Mouse (Mus musculus): ENCODE data around the gene Fam114a1. TPM values are rescaled to one million over a fixed set of nuclear protein-coding genes. Genes with fewer than 3 reads are reported as not detected.
A peak's percentile ranks its signal among the peaks of the same experiment; 100 is the strongest.

Fam114a1 gene
- polyA plus RNA-seq, 1 experiment from 2014 or later, result 14.5 TPM

GRCm38 (mm10) chr5:64968961-64969860 is 660 bp upstream of the Fam114a1 start:
- Histone ChIP-seq H3K4me3 (peak overlapping the region; percentile 65), H3K36me3 (replicated peaks) (no peaks in the 10 kb centered on the region), H3K27me3 (replicated peaks; ENCODE audit: low read depth, poor library complexity, severe bottlenecking) (no peaks in the 10 kb centered on the region; the same call in 1 of the 2 replicates), H3K4me1 (peaks cover 16% of the 10 kb centered on the region), H3K9me3 (no peaks in the 10 kb centered on the region), H3K27ac (replicated peaks) (peak overlapping the region; percentile 85)
- peak; percentile 37 for DNase-seq (ENCODE audit: low spot score)
- 2% methylated on average over 14 of the region's 14 CpGs for WGBS

GRCm38 (mm10) chr5:64975121-64975520 is 5.2 kb downstream of the Fam114a1 start:
- Histone ChIP-seq H3K27me3 (replicated peaks; ENCODE audit: low read depth, poor library complexity, severe bottlenecking) (no peaks in the 10 kb centered on the region; the same call in 1 of the 2 replicates), H3K27ac (replicated peaks) (no peak overlapping the region), H3K9me3 (no peaks in the 10 kb centered on the region), H3K4me3 (no peak overlapping the region), H3K4me1 (peaks cover 6% of the 10 kb centered on the region), H3K36me3 (replicated peaks) (0 out of 2 replicates have a peak, but pooled peaks cover under 1% of the 10 kb centered on the region)
- DNase-seq (ENCODE audit: low spot score), result no peak
- WGBS, result 76% methylated on average over 5 of the region's 5 CpGs

GRCm38 (mm10) chr5:64977128-64977527 is 7.3 kb downstream of the Fam114a1 start:
- no peak overlapping the region for H3K4me3 ChIP-seq
- H3K36me3 ChIP-seq (replicated peaks), result 0 out of 2 replicates have a peak, but pooled peaks cover 7% of the 10 kb centered on the region
- no peak for DNase-seq (ENCODE audit: low spot score)
- H3K27me3 ChIP-seq (replicated peaks; ENCODE audit: low read depth, poor library complexity, severe bottlenecking), result no peaks in the 10 kb centered on the region
- H3K4me1 ChIP-seq, result no peaks in the 10 kb centered on the region
- no peaks in the 10 kb centered on the region for H3K9me3 ChIP-seq
- H3K27ac ChIP-seq (replicated peaks), result no peak overlapping the region
- WGBS, result 78% methylated on average over 8 of the region's 8 CpGs

GRCm38 (mm10) chr5:64985971-64986370 is 16.1 kb downstream of the Fam114a1 start:
- Histone ChIP-seq H3K36me3 (replicated peaks) (peaks cover 12% of the 10 kb centered on the region), H3K4me3 (no peak overlapping the region), H3K9me3 (no peaks in the 10 kb centered on the region), H3K4me1 (peaks cover 9% of the 10 kb centered on the region; the same call in 1 of the 2 replicates), H3K27me3 (replicated peaks; ENCODE audit: low read depth, poor library complexity, severe bottlenecking) (no peaks in the 10 kb centered on the region), H3K27ac (replicated peaks) (no peak overlapping the region)
- DNase-seq (ENCODE audit: low spot score), result no peak
- 66% methylated on average over 7 of the region's 7 CpGs for WGBS

- no peak for DNase-seq (ENCODE audit: low spot score)
Observed at GRCm38 (mm10) chr5:64989940-64990339, 20.1 kb downstream of the Fam114a1 start.

GRCm38 (mm10) chr5:64992540-64992939 is 22.7 kb downstream of the Fam114a1 start:
- no peak overlapping the region for H3K27ac ChIP-seq (replicated peaks)
- no peaks in the 10 kb centered on the region for H3K4me1 ChIP-seq
- no peak overlapping the region for H3K4me3 ChIP-seq
- DNase-seq (ENCODE audit: low spot score), result no peak
- H3K9me3 ChIP-seq, result no peaks in the 10 kb centered on the region
- peaks cover 10% of the 10 kb centered on the region for H3K36me3 ChIP-seq (replicated peaks)
- H3K27me3 ChIP-seq (replicated peaks; ENCODE audit: low read depth, poor library complexity, severe bottlenecking), result no peaks in the 10 kb centered on the region
- 72% methylated on average over 8 of the region's 8 CpGs for WGBS

More at GRCm38 (mm10) chr5:64989940-64990339, 20.1 kb downstream of the Fam114a1 start:
- no peak overlapping the region for H3K4me3 ChIP-seq
- H3K27ac ChIP-seq (replicated peaks), result no peak overlapping the region
- H3K4me1 ChIP-seq, result peaks cover 9% of the 10 kb centered on the region; the same call in 1 of the 2 replicates
- 84% methylated on average over 1 of the region's 1 CpGs for WGBS
- no peaks in the 10 kb centered on the region for H3K36me3 ChIP-seq (replicated peaks)
- H3K9me3 ChIP-seq, result no peaks in the 10 kb centered on the region
- no peaks in the 10 kb centered on the region for H3K27me3 ChIP-seq (replicated peaks; ENCODE audit: low read depth, poor library complexity, severe bottlenecking)

GRCm38 (mm10) chr5:64995408-64995807 is 25.5 kb downstream of the Fam114a1 start:
- Histone ChIP-seq H3K36me3 (replicated peaks) (peaks cover 10% of the 10 kb centered on the region), H3K4me1 (no peaks in the 10 kb centered on the region), H3K27me3 (replicated peaks; ENCODE audit: low read depth, poor library complexity, severe bottlenecking) (no peaks in the 10 kb centered on the region), H3K4me3 (no peak overlapping the region), H3K9me3 (no peaks in the 10 kb centered on the region), H3K27ac (replicated peaks) (no peak overlapping the region)
- WGBS, result 96% methylated on average over 2 of the region's 2 CpGs
- no peak for DNase-seq (ENCODE audit: low spot score)

- 58% methylated on average over 10 of the region's 10 CpGs for WGBS
- DNase-seq (ENCODE audit: low spot score), result no peak
- Histone ChIP-seq H3K9me3 (no peaks in the 10 kb centered on the region), H3K27me3 (replicated peaks; ENCODE audit: low read depth, poor library complexity, severe bottlenecking) (no peaks in the 10 kb centered on the region), H3K4me3 (no peak overlapping the region), H3K36me3 (replicated peaks) (no peaks in the 10 kb centered on the region), H3K4me1 (peaks cover 21% of the 10 kb centered on the region), H3K27ac (replicated peaks) (0 out of 2 replicates have a peak overlapping the region, but pooled peaks have one; percentile 10)
Observed at GRCm38 (mm10) chr5:65002940-65003824, 33.3 kb downstream of the Fam114a1 start.

GRCm38 (mm10) chr5:65003946-65004535 is 34.2 kb downstream of the Fam114a1 start:
- H3K27ac ChIP-seq (replicated peaks), result no peak overlapping the region
- no peaks in the 10 kb centered on the region; the same call in 1 of the 2 replicates for H3K36me3 ChIP-seq (replicated peaks)
- no peak overlapping the region for H3K4me3 ChIP-seq
- H3K9me3 ChIP-seq, result no peaks in the 10 kb centered on the region
- DNase-seq (ENCODE audit: low spot score), result no peak
- WGBS, result 43% methylated on average over 7 of the region's 7 CpGs
- H3K4me1 ChIP-seq, result peaks cover 21% of the 10 kb centered on the region
- H3K27me3 ChIP-seq (replicated peaks; ENCODE audit: low read depth, poor library complexity, severe bottlenecking), result no peaks in the 10 kb centered on the region

- DNase-seq (ENCODE audit: low spot score), result no peak
Observed at GRCm38 (mm10) chr5:65005251-65005650, 35.4 kb downstream of the Fam114a1 start.

GRCm38 (mm10) chr5:65006011-65006491 is 36.2 kb downstream of the Fam114a1 start:
- no peak overlapping the region; the same call in 1 of the 2 replicates for H3K27ac ChIP-seq (replicated peaks)
- no peak for DNase-seq (ENCODE audit: low spot score)
- 45% methylated on average over 4 of the region's 4 CpGs for WGBS

More at GRCm38 (mm10) chr5:65005251-65005650, 35.4 kb downstream of the Fam114a1 start:
- H3K4me1 ChIP-seq, result peaks cover 21% of the 10 kb centered on the region
- H3K36me3 ChIP-seq (replicated peaks), result peaks cover 12% of the 10 kb centered on the region
- H3K27me3 ChIP-seq (replicated peaks; ENCODE audit: low read depth, poor library complexity, severe bottlenecking), result no peaks in the 10 kb centered on the region
- 89% methylated on average over 4 of the region's 4 CpGs for WGBS
- peaks cover 3% of the 10 kb centered on the region; the same call in 1 of the 2 replicates for H3K9me3 ChIP-seq
- no peak overlapping the region for H3K4me3 ChIP-seq
- H3K27ac ChIP-seq (replicated peaks), result no peak overlapping the region

More at GRCm38 (mm10) chr5:65006011-65006491, 36.2 kb downstream of the Fam114a1 start:
- Histone ChIP-seq H3K9me3 (peaks cover 6% of the 10 kb centered on the region; the same call in 1 of the 2 replicates), H3K4me1 (peaks cover 21% of the 10 kb centered on the region), H3K27me3 (replicated peaks; ENCODE audit: low read depth, poor library complexity, severe bottlenecking) (no peaks in the 10 kb centered on the region), H3K36me3 (replicated peaks) (peaks cover 20% of the 10 kb centered on the region), H3K4me3 (no peak overlapping the region)
